Comparison of ENCODE assay signal across 10 mouse cellular contexts in the genomic region with DNA sequence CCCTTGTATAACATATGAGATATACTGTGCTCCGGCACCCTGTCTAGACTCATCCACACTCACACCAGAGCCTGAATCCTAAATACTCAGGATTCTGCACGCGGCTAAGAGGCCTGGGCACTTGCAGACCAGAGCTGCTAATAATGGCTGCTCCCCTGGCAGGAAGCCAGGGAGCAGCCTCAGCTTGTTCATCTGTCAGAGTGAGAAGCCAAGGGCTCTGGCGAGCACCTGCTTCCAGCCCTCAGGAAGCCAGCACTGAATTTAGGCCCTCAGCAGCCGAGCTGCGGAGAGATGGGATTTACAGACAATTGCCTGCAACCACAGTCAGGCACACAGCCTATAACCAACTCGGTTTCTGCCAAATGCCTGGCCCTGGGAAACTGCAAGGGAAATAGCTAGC. TPM values are rescaled to one million over a fixed set of nuclear protein-coding genes. Genes with fewer than 3 reads are reported as not detected.
DNase-seq lines count a peak whose midpoint lies in the region; ATAC-seq lines count a peak whose summit lies in the region.
"Had no signal": no experiment of that assay in that cellular context is flagged by ENCODE, and none has a peak within 500 bp of the region (broad histone marks: within the 10 kb centered on the region; RNA-seq: fewer than 3 reads in every experiment).

No protein-coding gene starts in this region.

- H3K4me1 ChIP-seq in kidney, embryonic 16.5 days (ENCODE audit: insufficient read depth, low read length) = 0 out of 2 replicates have a peak, but pooled peaks cover 13% of the 10 kb centered on the region
- H3K4me1 ChIP-seq in hindbrain, embryonic 13.5 days (replicated peaks) = peaks cover 30% of the 10 kb centered on the region
- peaks cover 6% of the 10 kb centered on the region; the same call in 1 of the 2 replicates for H3K4me1 ChIP-seq in midbrain, embryonic 16.5 days (ENCODE audit: control insufficient read depth, insufficient read depth, low read length)

- no peaks in the 10 kb centered on the region for H3K36me3 ChIP-seq in kidney, embryonic 16.5 days (ENCODE audit: insufficient read depth, low read length)
- no peaks in the 10 kb centered on the region for H3K36me3 ChIP-seq in hindbrain, embryonic 13.5 days
- H3K36me3 ChIP-seq in midbrain, embryonic 16.5 days (ENCODE audit: control insufficient read depth, insufficient read depth, low read length) = no peaks in the 10 kb centered on the region

- no peak overlapping the region for H3K4me2 ChIP-seq in kidney, embryonic 16.5 days (replicated peaks; ENCODE audit: low read depth, low read length)
- H3K4me2 ChIP-seq in hindbrain, embryonic 13.5 days = no peak overlapping the region
- H3K4me2 ChIP-seq in midbrain, embryonic 16.5 days (ENCODE audit: low read length) = no peak overlapping the region

- ATAC-seq in kidney, embryonic 16.5 days (ENCODE audit: low FRiP score, low TSS enrichment) = no peak
- ATAC-seq in hindbrain, embryonic 13.5 days (ENCODE audit: low FRiP score) = peak; percentile 90
- ATAC-seq in midbrain, embryonic 16.5 days = peak; percentile 88

- no peak overlapping the region for H3K4me3 ChIP-seq in kidney, embryonic 16.5 days (ENCODE audit: low read length)
- H3K4me3 ChIP-seq in hindbrain, embryonic 13.5 days = no peak overlapping the region
- H3K4me3 ChIP-seq in midbrain, embryonic 16.5 days (ENCODE audit: low read depth, low read length) = no peak overlapping the region
- H3K4me3 ChIP-seq: erythroblast, embryonic 14.5 days; megakaryocyte, embryonic 14.5 days had no signal

- no peaks in the 10 kb centered on the region for H3K9me3 ChIP-seq in kidney, embryonic 16.5 days (ENCODE audit: low read length)
- H3K9me3 ChIP-seq in hindbrain, embryonic 13.5 days = no peaks in the 10 kb centered on the region
- no peaks in the 10 kb centered on the region for H3K9me3 ChIP-seq in midbrain, embryonic 16.5 days (replicated peaks; ENCODE audit: control insufficient read depth, low read length, poor library complexity, severe bottlenecking)
- H3K9me3 ChIP-seq: megakaryocyte, embryonic 14.5 days had no signal

- no peak overlapping the region for H3K27ac ChIP-seq in kidney, embryonic 16.5 days (ENCODE audit: low read length)
- H3K27ac ChIP-seq in hindbrain, embryonic 13.5 days = peak overlapping the region; percentile 85
- H3K27ac ChIP-seq in midbrain, embryonic 16.5 days (ENCODE audit: low read length) = peak overlapping the region; percentile 70

- no peaks in the 10 kb centered on the region for H3K27me3 ChIP-seq in kidney, embryonic 16.5 days (ENCODE audit: insufficient read depth, low read length)
- no peaks in the 10 kb centered on the region for H3K27me3 ChIP-seq in hindbrain, embryonic 13.5 days
- H3K27me3 ChIP-seq in midbrain, embryonic 16.5 days (ENCODE audit: control insufficient read depth, insufficient read depth, low read depth, low read length) = no peaks in the 10 kb centered on the region
- H3K27me3 ChIP-seq: megakaryocyte, embryonic 14.5 days had no signal

- DNase-seq in kidney, postnatal 10 days = peak; percentile 28
- peak; percentile 77 for DNase-seq in cerebellum, adult 11 months
- peak; percentile 7 to 26 for DNase-seq in frontal cortex, postnatal 36 days (ENCODE audit: low spot score in 2 of 2)
- no peak for DNase-seq in thymus, adult 18-20 months
- DNase-seq in urinary bladder, postnatal 14 days (ENCODE audit: low spot score) = no peak

- WGBS in kidney, embryonic 16.5 days = 70% methylated on average over 7 of the region's 7 CpGs
- WGBS in hindbrain, embryonic 13.5 days = 28% methylated on average over 7 of the region's 7 CpGs
- 30% methylated on average over 7 of the region's 7 CpGs for WGBS in midbrain, embryonic 16.5 days

- H3K9ac ChIP-seq in kidney, embryonic 16.5 days (replicated peaks; ENCODE audit: low read length) = no peak overlapping the region
- H3K9ac ChIP-seq in hindbrain, embryonic 13.5 days = no peak overlapping the region
- no peak overlapping the region for H3K9ac ChIP-seq in midbrain, embryonic 16.5 days (ENCODE audit: low read depth, low read length)

RNA-seq across cellular contexts. Expression of gene Nfib, which starts 15.3 kb away (rescaled TPM):
- 26.7 and 29.0 TPM in 2 replicates for polyA plus RNA-seq in kidney, embryonic 16.5 days (2015; fragmentation: Nextera tagmentation; extraction: Ambion mirVana)
- 80.1 and 107 TPM in 2 replicates for polyA plus RNA-seq in hindbrain, embryonic 13.5 days (2015; fragmentation: Nextera tagmentation; extraction: Ambion mirVana)
- polyA plus RNA-seq in midbrain, embryonic 16.5 days (2015; fragmentation: Nextera tagmentation; extraction: Ambion mirVana) = 47.2 and 51.4 TPM in 2 replicates
- polyA plus RNA-seq: erythroblast, embryonic 14.5 days had no signal

Comparison
In these comparisons a context has a peak if more than half of its experiments do, and no peak if none do; other contexts are left out.
1. DNase-seq: peak in kidney, postnatal 10 days (single experiment), cerebellum, adult 11 months (single experiment) and frontal cortex, postnatal 36 days (2 of 2); none in thymus, adult 18-20 months (0 of 2) and urinary bladder, postnatal 14 days (single experiment).